Mouse (Mus musculus): Measurements from ENCODE around the gene Gm10964.
A peak's percentile ranks its signal among the peaks of the same experiment; 100 is the strongest.
"Not testable (repeated sequence)": the region's sequence is repeated elsewhere in the genome, so short reads cannot be mapped to it uniquely, and the experiment has no call there.

Gene Gm10964

DNA sequence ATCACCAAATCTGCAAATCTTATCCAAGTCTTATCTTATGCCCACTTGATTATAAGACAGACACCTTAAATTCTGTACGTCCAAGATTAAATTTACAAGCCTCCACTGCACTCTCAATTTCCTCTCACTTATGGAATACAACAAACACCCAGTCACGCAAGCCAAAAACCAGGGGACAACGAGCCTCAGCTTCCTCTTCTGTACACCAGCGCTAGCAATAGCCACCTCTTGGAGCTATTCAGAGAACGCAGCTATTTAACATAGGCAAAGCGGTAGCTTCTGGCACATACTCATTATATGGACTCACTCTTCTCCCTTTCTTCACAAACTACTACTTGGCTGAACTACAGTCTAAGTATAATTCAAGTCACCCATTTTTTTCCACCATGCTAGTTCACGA is 40.0 kb downstream of the Gm10964 start:
- no peak for DNase-seq

DNA sequence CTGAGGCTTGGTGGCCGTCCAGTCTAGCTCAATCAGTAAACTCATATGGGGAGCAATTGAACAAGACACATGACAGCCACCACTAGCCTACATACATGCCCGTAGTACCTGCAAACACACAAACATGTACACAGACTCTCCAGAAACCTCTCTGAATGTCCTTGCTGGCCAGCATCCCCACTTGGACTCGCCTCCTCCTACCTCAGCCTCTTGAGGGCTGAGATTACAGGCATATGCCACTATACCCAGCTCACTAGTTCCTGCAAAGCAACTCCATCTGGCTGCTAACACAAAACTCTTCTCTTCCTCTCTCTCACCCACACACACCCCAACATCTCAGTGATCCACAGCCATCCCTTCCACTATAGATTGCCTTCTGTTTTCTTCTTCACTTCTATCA is 41.1 kb downstream of the Gm10964 start:
- peak; percentile 27 to 32 for DNase-seq

GRCm38 (mm10) chr3:103780777-103781176 is 41.6 kb downstream of the Gm10964 start:
- no peak for DNase-seq

DNA sequence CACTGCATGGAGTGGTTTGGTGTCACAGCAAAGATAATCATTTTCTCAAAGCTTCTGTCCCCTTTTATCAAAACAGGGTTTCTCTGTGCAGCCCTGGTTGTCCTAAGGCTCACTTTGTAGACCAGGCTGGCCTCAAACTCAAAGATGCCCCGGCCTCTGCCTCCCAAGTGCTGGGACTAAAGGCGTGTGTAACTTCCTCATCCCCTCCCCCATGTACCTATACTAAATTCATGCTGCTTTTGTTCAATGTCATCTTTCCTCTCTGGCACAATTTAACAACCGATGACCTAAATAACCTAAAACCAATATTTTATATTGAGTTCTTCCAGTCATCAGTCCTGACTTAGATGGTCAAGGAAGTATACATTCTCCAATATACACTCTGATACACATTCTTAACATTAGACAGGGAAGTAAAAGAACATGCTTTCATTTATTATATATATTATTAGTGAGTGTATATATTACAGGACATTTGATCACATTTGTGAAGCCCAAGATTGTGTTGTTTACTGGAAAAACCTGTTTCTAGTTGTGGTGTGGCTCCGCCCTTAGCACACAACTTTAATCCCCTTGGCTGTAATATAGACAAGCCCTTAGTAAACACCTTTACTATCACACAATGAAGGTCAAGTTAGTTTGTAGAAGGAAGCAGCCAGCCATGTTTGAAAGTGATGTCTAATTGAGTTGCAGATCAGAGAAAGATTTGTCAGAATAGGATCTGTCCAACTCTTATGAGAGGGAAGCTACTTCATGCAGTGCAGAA is 43.9 kb downstream of the Gm10964 start:
- DNase-seq = no peak

DNA sequence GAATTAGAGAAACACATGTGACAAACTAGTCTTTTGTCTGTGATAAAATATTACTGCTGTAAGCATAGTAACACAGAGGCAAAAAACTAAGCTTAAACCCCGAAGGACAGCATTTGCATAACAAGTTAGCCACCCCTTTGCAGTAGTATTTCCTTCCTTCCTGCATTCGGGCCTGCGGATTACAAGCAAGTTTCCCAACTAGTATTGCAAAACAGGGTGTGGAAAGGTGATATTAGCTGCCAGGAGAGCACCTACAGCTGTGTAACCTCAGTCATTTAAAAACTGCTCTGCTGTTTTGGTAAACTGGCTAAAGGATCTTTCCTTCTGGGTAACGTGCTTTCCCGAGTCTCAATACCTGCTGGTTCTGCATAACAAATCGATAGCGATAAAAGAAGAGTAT is 48.1 kb downstream of the Gm10964 start:
- DNase-seq = no peak

DNA sequence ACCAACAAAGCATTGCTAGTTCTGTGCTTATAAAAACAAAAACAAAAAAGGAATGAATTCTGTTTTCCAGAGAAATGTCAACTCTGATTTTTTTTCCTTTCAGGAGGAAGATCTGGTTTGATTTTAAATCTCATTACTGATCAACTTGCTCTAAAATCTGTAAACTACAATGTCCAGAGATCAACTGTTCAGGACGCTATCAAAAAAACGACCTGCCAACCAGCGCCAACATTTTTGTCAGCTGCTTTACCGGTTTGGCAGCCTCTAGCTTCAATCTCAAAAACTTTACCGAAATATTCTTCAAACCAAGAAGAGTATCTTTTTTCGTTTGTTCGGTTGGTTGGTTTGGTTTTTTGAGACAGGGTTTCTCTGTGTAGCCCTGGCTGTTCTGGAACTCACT is 49.9 kb downstream of the Gm10964 start:
- DNase-seq = no peak

- DNase-seq = peak; percentile 17 to 36
These were observed 50.8 kb downstream of the Gm10964 start for GRCm38 (mm10) chr3:103789891-103790345.

- peak; percentile 29 to 49 for DNase-seq
These were observed 51.4 kb downstream of the Gm10964 start for GRCm38 (mm10) chr3:103790346-103791145.

GRCm38 (mm10) chr3:103791230-103792110 is 52.3 kb downstream of the Gm10964 start, which contains the start of gene Hipk1:
Gene Hipk1, minus strand, starts transcription at chr3:103791563.
- peak; percentile 95 to 96 for DNase-seq

- DNase-seq = not testable (repeated sequence)
These were observed 52.9 kb downstream of the Gm10964 start for GRCm38 (mm10) chr3:103792111-103792406.

DNA sequence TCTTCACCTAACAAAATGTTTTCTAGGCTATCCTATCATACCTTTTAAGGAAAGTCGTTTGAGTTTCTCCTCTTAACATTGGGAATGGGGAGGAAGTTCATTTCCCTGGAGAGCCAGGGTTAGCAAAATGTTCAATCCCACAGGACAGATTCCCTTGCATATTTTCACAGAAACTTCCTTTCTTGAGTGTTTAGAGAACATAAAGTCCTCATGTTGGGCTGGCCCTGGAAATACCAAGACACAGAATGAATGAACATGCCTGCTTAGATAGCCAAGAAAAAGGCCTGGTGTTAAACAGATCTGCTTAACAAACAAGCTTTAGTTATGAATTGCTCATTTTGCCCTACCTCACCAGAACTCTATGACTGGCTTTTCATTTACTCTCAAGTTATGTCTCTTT is 53.4 kb downstream of the Gm10964 start:
- no peak for DNase-seq
